Mouse (Mus musculus) hindbrain, embryonic 12.5 days (tissue): ENCODE measurements around the gene Maml2. TPM values are rescaled to one million over a fixed set of nuclear protein-coding genes. Genes with fewer than 3 reads are reported as not detected.
A peak's percentile ranks its signal among the peaks of the same experiment; 100 is the strongest.
"Not testable (repeated sequence)": the region's sequence is repeated elsewhere in the genome, so short reads cannot be mapped to it uniquely, and the experiment has no call there.

Source experiments
- ATAC-seq: fragments of 200-750 bp; cut with Nextera tagmentation; 2 replicates; pipeline ENCODE4 v1.8.0; 2017; ENCODE audit warnings: moderate TSS enrichment; ENCODE audit not compliant: low FRiP score
- H3K27ac ChIP-seq: fragments of 300-500 bp; sonication (generic); 2 replicates; pipeline ENCODE4 v1.5.1; 2016; ENCODE audit warnings: mild to moderate bottlenecking
- H3K27me3 ChIP-seq: fragments of 300-500 bp; sonication (generic); 2 replicates; pipeline ENCODE4 v1.6.1; 2016; ENCODE audit warnings: mild to moderate bottlenecking
- H3K36me3 ChIP-seq: fragments of 300-500 bp; sonication (generic); 2 replicates; pipeline ENCODE4 v1.6.1; 2016; ENCODE audit warnings: mild to moderate bottlenecking
- H3K4me1 ChIP-seq: fragments of 300-500 bp; sonication (generic); 2 replicates; pipeline ENCODE4 v1.6.1; 2016
- H3K4me2 ChIP-seq: fragments of 300-500 bp; sonication (generic); replicated peaks from 2 replicates; pipeline ENCODE4 v1.6.1; 2016; ENCODE audit warnings: mild to moderate bottlenecking
- H3K4me3 ChIP-seq: fragments of 300-500 bp; sonication (generic); 2 replicates; pipeline ENCODE4 v1.5.1; 2016; ENCODE audit warnings: mild to moderate bottlenecking
- H3K9ac ChIP-seq: fragments of 300-500 bp; sonication (generic); 2 replicates; pipeline ENCODE4 v1.6.1; 2016; ENCODE audit warnings: mild to moderate bottlenecking, moderate library complexity
- H3K9me3 ChIP-seq: fragments of 300-500 bp; sonication (generic); replicated peaks from 2 replicates; pipeline ENCODE4 v1.6.1; 2016; ENCODE audit warnings: mild to moderate bottlenecking
- WGBS: fragments of 180-500 bp; shearing (Covaris S2); methylation state at CpG from one replicate; pipeline ENCODE4 v1.1.7; 2016; 5-methylcytosine and 5-hydroxymethylcytosine counted together
- polyA plus RNA-seq: library from polyadenylated mRNA; unstranded; fragments of >200 nt; fragmentation: Nextera tagmentation; extraction: Ambion mirVana; gene quantifications from 2 replicates; pipeline ENCODE4 v1.2.1, GENCODE M21; 2016

Maml2 gene
- polyA plus RNA-seq, 1 experiment from 2014 or later, result 14.1 TPM

DNA sequence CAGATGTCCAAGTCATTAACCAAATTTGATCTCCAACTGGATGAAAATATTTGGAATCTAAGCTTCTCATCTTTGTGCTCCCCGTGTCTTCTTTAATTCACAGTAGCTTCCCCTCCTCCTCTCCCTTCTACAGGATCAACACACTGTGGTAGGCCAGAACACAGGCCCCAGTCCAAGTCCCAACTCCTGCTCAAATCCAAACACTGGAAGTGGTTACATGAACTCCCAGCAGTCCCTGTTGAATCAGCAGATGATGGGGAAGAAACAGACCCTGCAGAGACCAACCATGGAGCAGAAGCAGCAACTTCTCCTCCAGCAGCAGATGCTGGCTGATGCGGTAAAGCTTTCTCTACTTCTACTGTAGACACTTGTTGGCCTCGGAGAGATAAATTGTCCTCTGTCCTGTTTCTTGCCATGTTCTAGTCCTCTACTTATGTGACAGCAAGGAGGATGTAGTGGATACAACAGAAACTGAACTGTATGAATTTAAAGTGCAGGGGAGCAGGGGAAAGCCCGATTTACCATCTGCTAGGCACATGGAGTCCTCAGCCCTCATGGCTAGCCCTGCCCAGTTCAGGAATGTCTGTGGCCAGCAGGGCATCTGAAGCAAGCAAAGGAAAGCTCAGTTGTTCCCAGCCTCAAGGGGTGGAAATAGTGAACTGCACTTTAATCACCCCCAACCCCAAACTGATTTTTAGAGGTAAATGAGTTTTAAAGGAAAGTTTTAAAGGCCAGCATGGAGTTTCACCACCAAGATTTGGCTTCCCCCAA, 399.5 kb downstream of the Maml2 start:
- Histone ChIP-seq H3K36me3 (no peaks in the 10 kb centered on the region), H3K9me3 (no peaks in the 10 kb centered on the region), H3K4me1 (peaks cover 18% of the 10 kb centered on the region), H3K27ac (no peak overlapping the region), H3K4me2 (no peak overlapping the region), H3K9ac (no peak overlapping the region), H3K27me3 (no peaks in the 10 kb centered on the region), H3K4me3 (no peak overlapping the region)
- ATAC-seq, result no peak
- WGBS, result 66% methylated on average over 4 of the region's 4 CpGs

GRCm38 (mm10) chr9:13697869-13698268, 400.1 kb downstream of the Maml2 start:
- H3K4me1 ChIP-seq, result peaks cover 18% of the 10 kb centered on the region
- H3K4me3 ChIP-seq, result no peak overlapping the region
- no peak overlapping the region for H3K4me2 ChIP-seq
- H3K36me3 ChIP-seq, result peaks cover 3% of the 10 kb centered on the region; the same call in 1 of the 2 replicates
- no peak for ATAC-seq
- 46% methylated on average over 4 of the region's 4 CpGs for WGBS
- no peaks in the 10 kb centered on the region for H3K27me3 ChIP-seq
- H3K27ac ChIP-seq, result 0 out of 2 replicates have a peak overlapping the region, but pooled peaks have one; percentile 23
- H3K9ac ChIP-seq, result no peak overlapping the region
- no peaks in the 10 kb centered on the region for H3K9me3 ChIP-seq

- H3K9me3 ChIP-seq, result no peaks in the 10 kb centered on the region
- peaks cover 10% of the 10 kb centered on the region; the same call in 1 of the 2 replicates for H3K36me3 ChIP-seq
- H3K27ac ChIP-seq, result peak overlapping the region; percentile 58; the same call in 1 of the 2 replicates
- peak; percentile 88 for ATAC-seq
- H3K4me2 ChIP-seq, result 0 out of 2 replicates have a peak overlapping the region, but pooled peaks have one; percentile 17
- no peak overlapping the region for H3K9ac ChIP-seq
- peaks cover 18% of the 10 kb centered on the region for H3K4me1 ChIP-seq
- H3K27me3 ChIP-seq, result no peaks in the 10 kb centered on the region
- no peak overlapping the region for H3K4me3 ChIP-seq
- 22% methylated on average over 14 of the region's 14 CpGs for WGBS
Observed at GRCm38 (mm10) chr9:13699061-13699780, 401.5 kb downstream of the Maml2 start.

- no peak overlapping the region for H3K9ac ChIP-seq
- no peak overlapping the region for H3K4me3 ChIP-seq
- peaks cover 10% of the 10 kb centered on the region; the same call in 1 of the 2 replicates for H3K36me3 ChIP-seq
- H3K4me2 ChIP-seq, result no peak overlapping the region
- 0 out of 2 replicates have a peak overlapping the region, but pooled peaks have one; percentile 58 for H3K27ac ChIP-seq
- H3K4me1 ChIP-seq, result peaks cover 18% of the 10 kb centered on the region
- ATAC-seq, result peak; percentile 29; the same call in 1 of the 2 replicates
- no peaks in the 10 kb centered on the region for H3K9me3 ChIP-seq
- H3K27me3 ChIP-seq, result no peaks in the 10 kb centered on the region
- 40% methylated on average over 5 of the region's 5 CpGs for WGBS
Observed at GRCm38 (mm10) chr9:13699781-13700116, 402.0 kb downstream of the Maml2 start.

- Histone ChIP-seq H3K9ac (no peak overlapping the region), H3K27ac (no peak overlapping the region), H3K4me2 (no peak overlapping the region), H3K27me3 (no peaks in the 10 kb centered on the region), H3K4me1 (peaks cover 18% of the 10 kb centered on the region), H3K9me3 (no peaks in the 10 kb centered on the region), H3K4me3 (no peak overlapping the region), H3K36me3 (peaks cover 22% of the 10 kb centered on the region)
- no peak for ATAC-seq
- 98% methylated on average over 12 of the region's 12 CpGs for WGBS
Observed at GRCm38 (mm10) chr9:13701773-13702172, 404.0 kb downstream of the Maml2 start.

GRCm38 (mm10) chr9:13703100-13703499, 405.3 kb downstream of the Maml2 start:
- H3K27me3 ChIP-seq, result no peaks in the 10 kb centered on the region
- H3K9ac ChIP-seq, result no peak overlapping the region
- ATAC-seq, result no peak
- no peak overlapping the region for H3K4me2 ChIP-seq
- peaks cover 22% of the 10 kb centered on the region for H3K36me3 ChIP-seq
- no peak overlapping the region for H3K27ac ChIP-seq
- peaks cover 9% of the 10 kb centered on the region for H3K4me1 ChIP-seq
- H3K9me3 ChIP-seq, result no peaks in the 10 kb centered on the region
- H3K4me3 ChIP-seq, result no peak overlapping the region
- 94% methylated on average over 2 of the region's 2 CpGs for WGBS

DNA sequence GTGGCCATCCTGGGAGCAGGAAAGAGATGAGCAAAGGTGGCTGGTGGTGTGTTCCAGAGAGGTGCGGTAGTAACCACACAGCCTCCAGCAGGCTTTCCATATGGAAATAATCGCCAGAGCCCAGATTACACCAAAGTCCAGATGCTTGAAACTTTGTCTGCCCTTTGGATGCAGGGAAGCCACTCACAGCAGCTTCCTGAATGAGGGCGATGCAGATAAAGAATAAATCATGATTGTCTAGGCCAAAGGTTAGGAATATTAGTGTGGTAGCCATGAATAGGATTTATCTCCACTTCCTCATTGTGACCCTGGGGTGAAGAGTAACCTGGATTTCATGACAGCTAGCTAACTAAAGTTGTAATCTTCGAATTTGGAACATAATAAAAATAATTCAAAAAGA, 407.2 kb downstream of the Maml2 start:
- no peak for ATAC-seq
- H3K4me3 ChIP-seq, result no peak overlapping the region
- WGBS, result 80% methylated on average over 4 of the region's 4 CpGs

GRCm38 (mm10) chr9:13707066-13707555, 409.4 kb downstream of the Maml2 start:
- no peak for ATAC-seq
- Histone ChIP-seq H3K4me1 (no peaks in the 10 kb centered on the region), H3K27me3 (no peaks in the 10 kb centered on the region), H3K4me3 (no peak overlapping the region), H3K36me3 (peaks cover 22% of the 10 kb centered on the region), H3K9ac (no peak overlapping the region), H3K4me2 (no peak overlapping the region), H3K9me3 (no peaks in the 10 kb centered on the region), H3K27ac (no peak overlapping the region)
- 43% methylated on average over 3 of the region's 3 CpGs for WGBS

More for the DNA sequence above, 407.2 kb downstream of the Maml2 start:
- no peaks in the 10 kb centered on the region for H3K27me3 ChIP-seq
- no peaks in the 10 kb centered on the region for H3K4me1 ChIP-seq
- no peaks in the 10 kb centered on the region for H3K9me3 ChIP-seq
- peaks cover 22% of the 10 kb centered on the region for H3K36me3 ChIP-seq
- H3K4me2 ChIP-seq, result no peak overlapping the region
- no peak overlapping the region for H3K27ac ChIP-seq
- no peak overlapping the region for H3K9ac ChIP-seq

DNA sequence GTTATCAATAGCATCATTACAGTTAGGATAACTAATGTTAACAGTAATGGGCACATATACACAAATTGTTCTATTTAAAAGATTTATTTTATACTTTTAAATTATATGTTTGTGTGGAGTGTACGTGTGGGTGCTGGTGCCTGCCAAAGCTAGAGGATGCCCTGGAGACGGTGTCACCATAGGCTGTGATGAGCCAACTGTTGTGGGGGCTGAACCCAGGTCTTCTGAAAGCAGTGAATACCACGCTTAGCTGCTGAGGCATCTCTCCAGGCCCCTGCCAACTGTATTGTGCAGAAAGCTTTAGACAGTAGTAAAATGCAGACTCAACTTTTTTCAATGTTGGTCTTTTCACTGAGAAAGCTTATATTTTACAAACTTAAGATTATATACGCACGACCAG, 411.7 kb downstream of the Maml2 start:
- no peaks in the 10 kb centered on the region for H3K9me3 ChIP-seq
- H3K4me2 ChIP-seq, result no peak overlapping the region
- WGBS, result 88% methylated on average over 5 of the region's 5 CpGs
- H3K36me3 ChIP-seq, result peaks cover 12% of the 10 kb centered on the region; the same call in 1 of the 2 replicates
- no peak for ATAC-seq
- no peak overlapping the region for H3K4me3 ChIP-seq
- no peak overlapping the region for H3K27ac ChIP-seq
- H3K4me1 ChIP-seq, result no peaks in the 10 kb centered on the region
- no peaks in the 10 kb centered on the region for H3K27me3 ChIP-seq
- H3K9ac ChIP-seq, result no peak overlapping the region

DNA sequence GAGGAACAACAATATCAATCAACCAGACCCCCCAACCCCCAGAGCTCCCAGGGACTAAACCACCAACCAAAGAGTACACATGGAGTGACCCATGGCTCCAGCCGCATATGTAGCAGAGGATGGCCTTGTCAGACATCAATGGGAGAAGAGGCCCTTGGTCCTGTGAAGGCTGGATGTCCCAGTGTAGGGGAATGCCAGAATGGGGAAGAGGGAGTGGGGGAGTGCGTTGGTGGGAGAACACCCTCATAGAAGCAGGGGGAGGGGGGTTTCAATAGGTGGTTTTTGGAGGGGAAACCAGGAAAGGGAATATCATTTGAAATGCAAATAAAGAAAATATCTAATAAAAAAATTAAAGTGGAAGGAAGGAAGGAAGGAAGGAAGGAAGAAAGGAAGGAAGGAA, 418.1 kb downstream of the Maml2 start:
- not testable (repeated sequence) for H3K36me3 ChIP-seq, H3K4me3 ChIP-seq, H3K9ac ChIP-seq, H3K9me3 ChIP-seq, H3K4me2 ChIP-seq, H3K27ac ChIP-seq, ATAC-seq, H3K4me1 ChIP-seq, H3K27me3 ChIP-seq
- WGBS, result 92% methylated on average over 2 of the region's 2 CpGs

DNA sequence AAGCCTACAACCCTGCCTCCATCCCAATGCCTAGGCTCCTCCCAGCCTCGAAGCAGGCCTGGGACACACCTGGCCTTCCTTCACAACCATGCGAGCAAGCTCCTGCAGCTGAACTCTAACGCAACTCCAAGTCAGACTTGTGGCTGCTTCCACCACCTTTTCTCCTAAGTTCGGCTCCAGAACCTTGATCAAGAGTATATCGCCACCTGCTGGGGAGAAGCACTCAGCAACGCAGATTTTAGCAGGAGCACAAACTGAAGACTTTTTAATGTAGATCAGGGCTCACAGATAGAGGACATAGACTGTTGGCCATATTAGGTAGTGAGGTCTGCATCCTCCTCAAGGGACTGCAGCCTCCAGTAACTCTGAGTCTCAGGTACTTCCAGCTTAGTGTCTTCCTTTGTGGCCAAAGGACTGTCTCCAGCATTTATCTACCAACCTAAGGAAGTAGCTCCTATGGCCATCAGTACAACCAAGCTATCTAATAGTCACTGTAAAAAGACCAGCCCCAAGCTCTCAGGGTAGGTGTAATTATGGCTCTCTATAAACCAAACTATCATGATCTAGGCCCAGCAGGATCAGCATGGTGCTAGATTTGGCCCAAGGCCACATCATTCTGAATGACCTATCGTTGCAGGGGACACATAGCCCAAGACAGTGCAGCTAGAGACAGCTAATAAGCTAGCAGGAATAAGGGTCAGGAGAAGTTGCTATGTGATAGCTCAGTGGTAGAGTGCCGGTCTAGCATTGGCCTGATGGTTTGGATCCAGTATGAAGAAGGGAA, 418.8 kb downstream of the Maml2 start:
- H3K9ac ChIP-seq, result no peak overlapping the region

GRCm38 (mm10) chr9:13748404-13748797, 450.6 kb downstream of the Maml2 start, which contains the start of gene Mtmr2:
Gene Mtmr2 (plus strand): TSS chr9:13748410.
- Histone ChIP-seq H3K9me3 (0 out of 2 replicates have a peak, but pooled peaks cover under 1% of the 10 kb centered on the region), H3K36me3 (no peaks in the 10 kb centered on the region), H3K27me3 (no peaks in the 10 kb centered on the region), H3K4me1 (peaks cover 10% of the 10 kb centered on the region; the same call in 1 of the 2 replicates), H3K9ac (peak within 1 kb of the TSS; percentile 94), H3K27ac (peak within 1 kb of the TSS; percentile 91), H3K4me3 (peak within 1 kb of the TSS; percentile 84), H3K4me2 (peak within 1 kb of the TSS; percentile 74)
- 44% methylated on average over 2 of the region's 2 CpGs for WGBS
- ATAC-seq, result 0 out of 2 replicates have a peak, but pooled peaks have one; percentile 1

More for the DNA sequence above, 418.8 kb downstream of the Maml2 start:
- no peaks in the 10 kb centered on the region for H3K36me3 ChIP-seq
- H3K27ac ChIP-seq, result no peak overlapping the region
- no peaks in the 10 kb centered on the region for H3K27me3 ChIP-seq
- no peak overlapping the region for H3K4me3 ChIP-seq
- H3K4me2 ChIP-seq, result no peak overlapping the region
- WGBS, result 29% methylated on average over 8 of the region's 8 CpGs
- H3K9me3 ChIP-seq, result no peaks in the 10 kb centered on the region
- H3K4me1 ChIP-seq, result no peaks in the 10 kb centered on the region
- ATAC-seq, result peak; percentile 68
